Comparison of ENCODE assay signal across 12 mouse cellular contexts in the genomic region with DNA sequence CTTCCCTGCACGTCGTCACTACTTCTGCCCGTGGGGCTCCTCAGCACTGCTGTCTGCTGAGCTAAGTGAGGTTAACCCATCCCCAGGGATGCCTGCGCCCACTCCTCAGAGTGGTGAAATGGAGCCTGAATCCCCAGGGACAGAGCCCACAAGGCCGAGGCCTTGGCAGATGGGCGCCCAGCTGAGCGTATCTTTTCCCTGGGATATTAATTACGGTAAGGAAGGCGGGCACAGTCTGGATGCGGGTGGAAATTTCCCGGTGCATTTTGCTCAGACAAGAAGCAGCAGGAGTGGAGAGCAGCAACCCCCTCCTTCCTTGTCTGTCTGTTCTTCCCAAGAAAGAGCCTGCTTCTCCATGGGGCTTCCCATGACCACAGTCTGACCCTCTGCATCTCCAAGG.
A peak's percentile ranks its signal among the peaks of the same experiment; 100 is the strongest.
DNase-seq lines count a peak whose midpoint lies in the region; ATAC-seq lines count a peak whose summit lies in the region.
"Had no signal": no experiment of that assay in that cellular context is flagged by ENCODE, and none has a peak within 500 bp of the region (broad histone marks: within the 10 kb centered on the region; RNA-seq: fewer than 3 reads in every experiment).

No protein-coding gene starts in this region.

- no peak for DNase-seq in frontal cortex, postnatal 25 days (ENCODE audit: low spot score in 2 of 2)
- DNase-seq in right cerebral cortex, postnatal 4 days: peak; percentile 31
- no peak for DNase-seq in right cerebral cortex, postnatal 10 days (ENCODE audit: low spot score in 2 of 2)
- DNase-seq in layer of hippocampus, adult 18-20 months (ENCODE audit: low spot score in 2 of 2): peak; percentile 66 to 78
- DNase-seq in heart, adult 18-20 months: no peak
- DNase-seq in liver: no peak
- DNase-seq in urinary bladder, adult 18-20 months (ENCODE audit: low spot score in 2 of 2): no peak
- DNase-seq: adrenal gland, postnatal 10 days; heart, adult 2 months; heart, postnatal 4 days; kidney, postnatal 14 days had no signal

- peak; percentile 32; the same call in 1 of the 2 replicates for ATAC-seq in frontal cortex, adult (ENCODE audit: low TSS enrichment)

Comparison
In these comparisons a context has a peak if more than half of its experiments do, and no peak if none do; other contexts are left out.
1. DNase-seq: peak in right cerebral cortex, postnatal 4 days (single experiment) and layer of hippocampus, adult 18-20 months (2 of 2); none in frontal cortex, postnatal 25 days (0 of 2), right cerebral cortex, postnatal 10 days (0 of 2), heart, adult 18-20 months (0 of 2), liver (single experiment) and urinary bladder, adult 18-20 months (0 of 2).